ENCODE assay signal across 23 mouse cellular contexts in genomic region chr6:54353698-54354097, GRCm38 (mm10). TPM values are rescaled to one million over a fixed set of nuclear protein-coding genes. Genes with fewer than 3 reads are reported as not detected.
DNase-seq lines count a peak whose midpoint lies in the region; ATAC-seq lines count a peak whose summit lies in the region.
"Had no signal": no experiment of that assay in that cellular context is flagged by ENCODE, and none has a peak within 500 bp of the region (broad histone marks: within the 10 kb centered on the region; RNA-seq: fewer than 3 reads in every experiment).

No protein-coding gene starts in this region.

- DNase-seq in heart, adult 11 months = peak; percentile 61
- DNase-seq in heart, postnatal 4 days = no peak
- DNase-seq in gastrocnemius, postnatal 36 days = no peak
- DNase-seq: adrenal gland, postnatal 25 days; cerebellum, adult 8-10 months; cerebellum, postnatal 14 days; embryo, embryonic 11 days; gastrocnemius, postnatal 14 days; heart, postnatal 36 days had no signal

- ATAC-seq in megakaryocyte, adult 5-6 weeks (ENCODE audit: poor library complexity, severe bottlenecking) = no peak
- ATAC-seq in intestine, embryonic 16.5 days = peak; percentile 65
- ATAC-seq: activated CD4-positive, CD25-positive, alpha-beta regulatory T cell, adult 4 months; forebrain, embryonic 16.5 days; hindbrain, embryonic 16.5 days; Patski had no signal

- intact Hi-C loops in gastrocnemius, postnatal 36 days (cut with DNase I) = no loop called here

- no peaks in the 10 kb centered on the region for H3K9me3 ChIP-seq in megakaryocyte, embryonic 14.5 days
- H3K9me3 ChIP-seq in intestine, embryonic 16.5 days (ENCODE audit: control insufficient read depth, low read length) = no peaks in the 10 kb centered on the region
- H3K9me3 ChIP-seq: embryonic facial prominence, embryonic 15.5 days; forebrain, embryonic 12.5 days; heart, embryonic 13.5 days; hindbrain, embryonic 12.5 days had no signal

- H3K36me3 ChIP-seq in megakaryocyte, embryonic 14.5 days (replicated peaks; ENCODE audit: low read length) = no peaks in the 10 kb centered on the region
- H3K36me3 ChIP-seq in intestine, embryonic 16.5 days (ENCODE audit: control insufficient read depth, insufficient read depth, low read length) = no peaks in the 10 kb centered on the region
- H3K36me3 ChIP-seq: embryonic facial prominence, embryonic 15.5 days; forebrain, embryonic 12.5 days; heart, embryonic 13.5 days; hindbrain, embryonic 12.5 days had no signal

- peak overlapping the region; percentile 56 for H3K4me3 ChIP-seq in megakaryocyte, embryonic 14.5 days (replicated peaks)
- no peak overlapping the region for H3K4me3 ChIP-seq in intestine, embryonic 16.5 days (ENCODE audit: low read length)
- H3K4me3 ChIP-seq: embryonic facial prominence, embryonic 15.5 days; erythroblast, embryonic 14.5 days; forebrain, embryonic 12.5 days; heart, embryonic 13.5 days; hindbrain, embryonic 12.5 days had no signal

- H3K27ac ChIP-seq in intestine, embryonic 16.5 days (ENCODE audit: low read length) = peak overlapping the region; percentile 59
- H3K27ac ChIP-seq: embryonic facial prominence, embryonic 15.5 days; forebrain, embryonic 12.5 days; hindbrain, embryonic 12.5 days had no signal

- H3K4me1 ChIP-seq in megakaryocyte, embryonic 14.5 days = peaks cover 45% of the 10 kb centered on the region
- peaks cover 17% of the 10 kb centered on the region for H3K4me1 ChIP-seq in intestine, embryonic 16.5 days (ENCODE audit: control insufficient read depth, insufficient read depth, low read length)
- H3K4me1 ChIP-seq: embryonic facial prominence, embryonic 15.5 days had no signal

- no peak overlapping the region; the same call in 1 of the 2 replicates for H3K9ac ChIP-seq in intestine, embryonic 16.5 days (ENCODE audit: low read depth, low read length)
- H3K9ac ChIP-seq: embryonic facial prominence, embryonic 15.5 days; forebrain, embryonic 12.5 days; heart, embryonic 13.5 days; hindbrain, embryonic 12.5 days had no signal

- 70% methylated on average over 5 of the region's 5 CpGs for WGBS in intestine, embryonic 16.5 days

- H3K27me3 ChIP-seq in megakaryocyte, embryonic 14.5 days (replicated peaks) = peaks cover 11% of the 10 kb centered on the region
- no peaks in the 10 kb centered on the region for H3K27me3 ChIP-seq in intestine, embryonic 16.5 days (replicated peaks; ENCODE audit: control insufficient read depth, insufficient read depth, low read length)
- H3K27me3 ChIP-seq: CH12.LX; embryonic facial prominence, embryonic 15.5 days; forebrain, embryonic 12.5 days; heart, embryonic 13.5 days; hindbrain, embryonic 12.5 days; Patski had no signal

- H3K4me2 ChIP-seq in intestine, embryonic 16.5 days (ENCODE audit: low read depth, low read length) = 0 out of 2 replicates have a peak overlapping the region, but pooled peaks have one; percentile 11
- H3K4me2 ChIP-seq: embryonic facial prominence, embryonic 15.5 days; forebrain, embryonic 12.5 days; heart, embryonic 13.5 days; hindbrain, embryonic 12.5 days had no signal

RNA-seq across cellular contexts. Expression of gene Prr15, which starts 28.1 kb away (rescaled TPM):
- 1 to 10 TPM; 6.6 to 7.2 TPM for total RNA-seq in heart, postnatal 4 days (2021)
- polyA plus RNA-seq in megakaryocyte, embryonic 14.5 days (2012; ENCODE audit: insufficient read depth, low replicate concordance) = 3.1 TPM in 1 of 2 replicates, not detected in the other
- 0.27 TPM in 1 of 2 replicates, not detected in the other for total RNA-seq in megakaryocyte, adult 5-6 weeks (2015)
- not detected in 2 replicates for total RNA-seq in megakaryocyte, adult 5-6 weeks (2017)
- 11.3 and 17.0 TPM in 2 replicates for polyA plus RNA-seq in intestine, embryonic 16.5 days (2015; fragmentation: Nextera tagmentation; extraction: Ambion mirVana)
- under 1 TPM; 0.61 to 0.64 TPM for total RNA-seq in gastrocnemius, postnatal 36 days (2021)
- total RNA-seq: CH12.LX; common myeloid progenitor, adult 5-6 weeks had no signal
- polyA plus RNA-seq: activated CD4-positive, CD25-positive, alpha-beta regulatory T cell, adult 4 months; erythroblast, embryonic 14.5 days had no signal

Comparison
In these comparisons a context has a peak if more than half of its experiments do, and no peak if none do; other contexts are left out.
1. RNA of gene Prr15, which starts 28.1 kb away (total RNA-seq): 6.6 to 7.2 TPM in heart, postnatal 4 days; 0.61 to 0.64 TPM in gastrocnemius, postnatal 36 days and 0.27 TPM in megakaryocyte, adult 5-6 weeks; every median in the first group is over 4 times any median in the second.